Mouse (Mus musculus) G1E (cell line): Measurements from ENCODE around the gene Spata18.

Experiments
- CTCF ChIP-seq: IDR thresholded peaks from 2 replicates; pipeline ENCODE4 v1.5.1; 2012; ENCODE audit warnings: low read depth, low read length, inconsistent platforms, mixed read lengths
- GATA2 ChIP-seq: IDR thresholded peaks from 2 replicates; pipeline ENCODE4 v1.6.1; 2012; ENCODE audit warnings: low read depth, low read length, inconsistent platforms, borderline replicate concordance

GRCm38 (mm10) chr5:73642091-73642490 is 9.1 kb upstream of the Spata18 start:
- TF ChIP-seq CTCF (peak; percentile 32; the same call in 1 of the 2 replicates), GATA2 (no peak)
